Mouse (Mus musculus): ENCODE measurements around the gene Bag5. TPM values are rescaled to one million over a fixed set of nuclear protein-coding genes. Genes with fewer than 3 reads are reported as not detected.

Gene Bag5
- total and polyA plus RNA-seq, 3 experiments: 24.0 to 38.0 TPM; not detected in 1

DNA sequence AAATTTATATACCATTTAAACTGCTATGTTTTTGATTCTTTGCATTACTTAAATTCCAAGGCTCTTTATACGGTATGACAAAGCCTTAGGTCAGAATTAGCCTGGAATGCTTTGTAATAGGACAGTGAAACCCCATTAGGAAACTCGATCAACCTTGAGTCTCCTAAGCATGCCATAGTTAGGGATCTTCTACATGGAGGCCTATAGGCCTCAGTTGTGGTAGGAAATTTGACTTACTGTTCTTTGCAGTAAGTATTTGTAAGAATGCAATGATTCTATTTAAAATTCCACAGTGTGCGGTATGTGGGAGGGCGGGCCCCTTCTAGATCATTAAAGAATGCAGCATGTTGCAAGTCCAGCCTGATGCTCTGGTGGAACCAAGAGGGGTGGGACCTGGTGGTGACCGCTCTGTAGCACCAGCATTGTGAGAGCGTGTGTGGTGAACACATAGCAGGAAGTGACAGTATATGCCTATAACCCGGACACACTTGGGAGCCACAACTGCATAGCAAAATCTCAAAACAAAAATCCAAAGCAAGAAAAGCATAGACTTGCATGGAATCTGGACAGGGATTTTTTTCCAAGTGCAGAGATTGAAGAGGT lies 47.4 kb upstream of the Bag5 start:
- Histone ChIP-seq H3K36me3 (ENCODE audit: control insufficient read depth in 1 of 2, insufficient read depth in 2 of 2, low read length in 2 of 2) (peaks cover 0 to 6% of the 10 kb centered on the region in 2 experiments; a peak in 2 of 4 replicates), H3K4me1 (ENCODE audit: control insufficient read depth in 1 of 2, insufficient read depth in 2 of 2, low read length in 2 of 2) (peaks cover 7 to 9% of the 10 kb centered on the region in 2 experiments; a peak in 3 of 4 replicates), H3K9me3 (replicated peaks; ENCODE audit: insufficient read depth, low read length) (no peaks in the 10 kb centered on the region), H3K27ac (ENCODE audit: control insufficient read depth, low read depth, low read length) (no peak overlapping the region), H3K9ac (ENCODE audit: control insufficient read depth, low read depth, low read length, poor library complexity, severe bottlenecking) (no peak overlapping the region; the same call in 1 of the 2 replicates), H3K27me3 (ENCODE audit: control insufficient read depth in 1 of 2, insufficient read depth in 2 of 2, low read length in 2 of 2) (no peaks in the 10 kb centered on the region), H3K4me3 (ENCODE audit: control insufficient read depth in 1 of 2, insufficient read depth in 1 of 2, low read depth in 2 of 2, low read length in 2 of 2) (peak overlapping the region in 1 of 2 experiments; percentile 94; a peak in 2 of 4 replicates), H3K79me2 (ENCODE audit: control insufficient read depth, insufficient read depth, low read length, poor library complexity) (peaks cover 32% of the 10 kb centered on the region)
- TF ChIP-seq HCFC1 (IDR thresholded peaks at IDR 0.05; ENCODE audit: low read depth, low read length) (no peak), NRF1 (IDR thresholded peaks at IDR 0.05; ENCODE audit: insufficient read depth, low read depth, low read length, poor library complexity, severe bottlenecking) (no peak)
- no peak for DNase-seq (ENCODE audit: low read depth, low spot score)

DNA sequence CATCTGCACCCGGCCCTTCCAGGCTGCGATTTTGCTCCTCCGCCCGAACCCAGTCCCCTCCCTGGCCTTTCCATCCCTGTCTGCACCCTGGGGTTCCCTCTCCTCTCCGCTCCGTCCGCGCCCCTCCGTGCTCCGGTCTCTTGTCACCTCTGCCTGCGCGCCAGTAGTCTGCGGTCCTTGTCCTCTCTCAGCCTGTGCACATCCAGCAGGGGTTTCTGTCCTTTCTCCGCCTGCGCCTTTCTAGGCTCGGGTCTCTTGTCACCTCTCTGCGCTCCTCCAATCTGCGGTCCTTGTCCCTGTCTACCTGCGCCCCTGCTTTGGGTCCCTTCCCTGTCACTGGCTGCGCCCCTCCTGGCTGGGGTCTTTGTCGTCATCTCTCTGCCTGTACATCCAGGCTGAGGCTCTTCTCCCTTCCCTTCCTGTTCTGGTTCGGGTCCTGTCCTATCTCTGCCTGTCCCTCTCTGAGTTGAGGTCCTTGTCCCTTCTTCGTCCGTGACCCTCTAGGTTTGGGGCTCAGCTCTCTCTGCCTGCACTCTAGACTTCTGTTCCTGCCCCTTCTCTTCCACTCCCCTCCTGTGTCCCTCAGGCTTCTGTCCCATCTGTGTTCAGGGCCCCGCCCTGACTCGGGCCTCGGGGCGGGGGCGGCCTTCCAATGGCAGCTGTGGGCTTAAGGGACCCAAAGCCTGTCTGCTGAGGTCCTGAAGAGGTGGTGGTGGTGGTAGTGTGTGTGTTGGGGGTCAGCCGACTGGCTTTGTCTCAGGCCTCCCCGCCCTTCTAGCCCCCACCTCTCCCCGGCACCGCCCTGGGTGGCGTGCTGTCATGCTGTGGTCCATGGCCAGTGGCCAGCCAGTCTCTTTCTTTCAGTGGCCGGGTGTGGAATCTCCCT lies 46.4 kb upstream of the Bag5 start:
- H3K27me3 ChIP-seq (ENCODE audit: control insufficient read depth in 1 of 2, insufficient read depth in 2 of 2, low read length in 2 of 2): no peaks in the 10 kb centered on the region
- peaks cover 0 to 9% of the 10 kb centered on the region in 2 experiments; a peak in 2 of 4 replicates for H3K36me3 ChIP-seq (ENCODE audit: control insufficient read depth in 1 of 2, insufficient read depth in 2 of 2, low read length in 2 of 2)
- H3K4me3 ChIP-seq (ENCODE audit: control insufficient read depth in 1 of 2, insufficient read depth in 1 of 2, low read depth in 2 of 2, low read length in 2 of 2): peak overlapping the region; percentile 79 to 94
- TF ChIP-seq SIN3A (IDR thresholded peaks at IDR 0.05; ENCODE audit: low read length) (0 out of 2 replicates have a peak, but pooled peaks have one; percentile 8), MXI1 (IDR thresholded peaks at IDR 0.05; ENCODE audit: low read depth, low read length) (no peak)
- peak overlapping the region; percentile 86 for H3K9ac ChIP-seq (ENCODE audit: control insufficient read depth, low read depth, low read length, poor library complexity, severe bottlenecking)
- peaks cover 8 to 17% of the 10 kb centered on the region in 2 experiments for H3K4me1 ChIP-seq (ENCODE audit: control insufficient read depth in 1 of 2, insufficient read depth in 2 of 2, low read length in 2 of 2)
- H3K79me2 ChIP-seq (ENCODE audit: control insufficient read depth, insufficient read depth, low read length, poor library complexity): peaks cover 32% of the 10 kb centered on the region
- no peaks in the 10 kb centered on the region for H3K9me3 ChIP-seq (replicated peaks; ENCODE audit: insufficient read depth, low read length)
- peak; percentile 60 for DNase-seq (ENCODE audit: low read depth, low spot score)
- H3K27ac ChIP-seq (ENCODE audit: control insufficient read depth, low read depth, low read length): no peak overlapping the region

DNA sequence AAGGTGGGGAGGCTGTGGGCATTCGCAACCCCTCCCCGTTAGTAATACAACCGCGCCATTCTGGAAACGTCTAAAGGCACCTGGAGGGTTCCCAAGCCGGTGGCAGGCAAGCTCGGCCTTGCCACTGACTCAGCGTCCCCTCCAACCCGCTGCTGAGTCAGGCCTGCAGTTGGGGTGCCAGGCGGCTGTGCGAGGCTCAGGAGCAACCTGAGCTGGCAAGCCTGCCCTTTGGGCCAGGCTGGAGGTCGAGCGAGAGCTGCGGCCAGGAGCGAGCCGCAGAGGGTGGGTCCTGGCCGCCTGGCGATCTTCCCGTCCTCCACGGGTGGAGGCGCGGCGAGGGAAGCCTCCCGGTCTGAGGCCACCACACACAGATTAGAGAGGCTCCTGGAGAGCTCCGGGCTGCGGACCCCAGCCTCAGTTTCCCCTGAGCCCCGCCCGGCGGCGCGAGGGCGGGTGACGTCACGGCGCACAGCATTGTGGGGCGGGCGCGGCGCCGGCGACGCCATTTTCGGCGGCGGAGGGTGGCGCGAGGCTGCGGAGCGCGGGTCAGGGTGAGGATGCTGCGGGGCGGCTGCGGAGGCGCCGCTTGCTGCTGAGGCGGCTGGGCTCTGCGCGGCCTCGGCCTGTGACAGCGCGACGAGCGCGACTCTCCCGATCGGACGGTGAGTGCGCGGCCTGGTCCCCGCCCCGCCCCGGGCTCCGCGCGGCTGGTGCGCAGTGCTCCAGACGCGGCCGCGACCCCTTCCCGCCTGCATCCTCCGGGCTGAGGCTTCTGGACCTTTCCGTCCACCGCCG lies 45.5 kb upstream of the Bag5 start, which contains the start of gene Klc1:
TSS of gene Klc1 (plus strand) at position 469 of the 795 bp plus-strand sequence.
- DNase-seq (ENCODE audit: low read depth, low spot score): peak; percentile 75
- H3K79me2 ChIP-seq (ENCODE audit: control insufficient read depth, insufficient read depth, low read length, poor library complexity): peaks cover 31% of the 10 kb centered on the region
- H3K36me3 ChIP-seq (ENCODE audit: control insufficient read depth in 1 of 2, insufficient read depth in 2 of 2, low read length in 2 of 2): peaks cover 0 to 10% of the 10 kb centered on the region in 2 experiments; a peak in 2 of 4 replicates
- H3K27me3 ChIP-seq (ENCODE audit: control insufficient read depth in 1 of 2, insufficient read depth in 2 of 2, low read length in 2 of 2): no peaks in the 10 kb centered on the region
- peak within 1 kb of the TSS; percentile 21 for H3K27ac ChIP-seq (ENCODE audit: control insufficient read depth, low read depth, low read length)
- peaks cover 9 to 18% of the 10 kb centered on the region in 2 experiments for H3K4me1 ChIP-seq (ENCODE audit: control insufficient read depth in 1 of 2, insufficient read depth in 2 of 2, low read length in 2 of 2)
- H3K9ac ChIP-seq (ENCODE audit: control insufficient read depth, low read depth, low read length, poor library complexity, severe bottlenecking): peak within 1 kb of the TSS; percentile 86
- H3K4me3 ChIP-seq (ENCODE audit: control insufficient read depth in 1 of 2, insufficient read depth in 1 of 2, low read depth in 2 of 2, low read length in 2 of 2): peak within 1 kb of the TSS; percentile 79 to 94
- no peaks in the 10 kb centered on the region for H3K9me3 ChIP-seq (replicated peaks; ENCODE audit: insufficient read depth, low read length)
- TF ChIP-seq MAX (IDR thresholded peaks at IDR 0.05; ENCODE audit: low read length): no peak; the same call in 1 of the 2 replicates
- peak; percentile 76 for TF ChIP-seq NELFE (IDR thresholded peaks at IDR 0.05; ENCODE audit: low read depth, low read length)
- TF ChIP-seq MAZ (IDR thresholded peaks at IDR 0.05; ENCODE audit: low read depth, low read length): no peak; the same call in 1 of the 2 replicates
- TF ChIP-seq ZC3H11A (IDR thresholded peaks at IDR 0.05; ENCODE audit: low read depth, low read length): no peak
- TF ChIP-seq MAFK (IDR thresholded peaks at IDR 0.05; ENCODE audit: borderline replicate concordance, low read depth, low read length): no peak
- no peak for TF ChIP-seq RCOR1 (IDR thresholded peaks at IDR 0.05; ENCODE audit: low read depth, low read length)
- no peak for TF ChIP-seq ZMIZ1 (IDR thresholded peaks at IDR 0.05; ENCODE audit: low read depth, low read length)
- TF ChIP-seq ELF1 (IDR thresholded peaks at IDR 0.05; ENCODE audit: low read depth, low read length): no peak
- TF ChIP-seq HCFC1 (IDR thresholded peaks at IDR 0.05; ENCODE audit: low read depth, low read length): peak; percentile 78
- TF ChIP-seq NRF1 (IDR thresholded peaks at IDR 0.05; ENCODE audit: insufficient read depth, low read depth, low read length, poor library complexity, severe bottlenecking): no peak
- TF ChIP-seq MXI1 (IDR thresholded peaks at IDR 0.05; ENCODE audit: low read depth, low read length): 0 out of 2 replicates have a peak, but pooled peaks have one; percentile 6
- no peak for TF ChIP-seq ZKSCAN1 (IDR thresholded peaks at IDR 0.05; ENCODE audit: low read depth, low read length)
- TF ChIP-seq BHLHE40 (IDR thresholded peaks at IDR 0.05; ENCODE audit: borderline replicate concordance, low read depth, low read length): no peak
- no peak for TF ChIP-seq USF1 (IDR thresholded peaks at IDR 0.05; ENCODE audit: low read depth, low read length)
- no peak for TF ChIP-seq POLR2AphosphoS5 (IDR thresholded peaks at IDR 0.05; ENCODE audit: borderline replicate concordance, low read depth, low read length)
- no peak for TF ChIP-seq GABPA (IDR thresholded peaks at IDR 0.05; ENCODE audit: low read depth, low read length)
- TF ChIP-seq POLR2AphosphoS2 (IDR thresholded peaks at IDR 0.05; ENCODE audit: low read length): peak; percentile 57; the same call in 1 of the 2 replicates
- TF ChIP-seq TAL1 (IDR thresholded peaks at IDR 0.05; ENCODE audit: low read length): no peak
- TF ChIP-seq CTCF (IDR thresholded peaks at IDR 0.05 in 2 of 3, conservative IDR thresholded peaks at IDR 0.05 in 1 of 3; ENCODE audit: control insufficient read depth in 1 of 3, insufficient read depth in 1 of 3, low read depth in 2 of 3, low read length in 3 of 3, poor library complexity in 1 of 3, severe bottlenecking in 1 of 3): no peak
